8 mouse cellular contexts compared by ENCODE assay signal in genomic region chr15:79435191-79435671, GRCm38 (mm10). TPM values are rescaled to one million over a fixed set of nuclear protein-coding genes. Genes with fewer than 3 reads are reported as not detected.
DNase-seq lines count a peak whose midpoint lies in the region; ATAC-seq lines count a peak whose summit lies in the region.

No protein-coding gene starts in this region.

- no peak for DNase-seq in forebrain, embryonic 10.5 days (ENCODE audit: extremely low spot score, low spot score)
- DNase-seq in forebrain, embryonic 11.5 days (ENCODE audit: low spot score) = no peak
- DNase-seq in 3T3-L1 (ENCODE audit: low read depth, low spot score) = peak; percentile 46
- DNase-seq in embryo, embryonic 10.5 days (ENCODE audit: low spot score) = peak; percentile 32
- DNase-seq in kidney, adult 11 months = peak; percentile 58
- peak; percentile 34 for DNase-seq in lung, postnatal 25 days (ENCODE audit: low spot score)
- DNase-seq in testis, postnatal 10 days (ENCODE audit: low spot score) = no peak
- no peak for DNase-seq in right cerebral cortex, postnatal 25 days

- H3K9ac ChIP-seq in forebrain, embryonic 11.5 days (ENCODE audit: low read length) = no peak overlapping the region

- no peaks in the 10 kb centered on the region for H3K27me3 ChIP-seq in forebrain, embryonic 10.5 days (ENCODE audit: poor library complexity, severe bottlenecking)
- H3K27me3 ChIP-seq in forebrain, embryonic 11.5 days (ENCODE audit: control insufficient read depth, insufficient read depth, low read length) = no peaks in the 10 kb centered on the region

- H3K4me1 ChIP-seq in forebrain, embryonic 10.5 days = peaks cover 59% of the 10 kb centered on the region
- H3K4me1 ChIP-seq in forebrain, embryonic 11.5 days (replicated peaks; ENCODE audit: control insufficient read depth, insufficient read depth, low read length) = peaks cover 9% of the 10 kb centered on the region

- H3K9me3 ChIP-seq in forebrain, embryonic 10.5 days = no peaks in the 10 kb centered on the region
- H3K9me3 ChIP-seq in forebrain, embryonic 11.5 days (ENCODE audit: control insufficient read depth, low read length) = no peaks in the 10 kb centered on the region

- no peak for ATAC-seq in forebrain, embryonic 11.5 days (replicated peaks; ENCODE audit: low FRiP score)

- no peak overlapping the region for H3K4me3 ChIP-seq in forebrain, embryonic 10.5 days
- no peak overlapping the region for H3K4me3 ChIP-seq in forebrain, embryonic 11.5 days (ENCODE audit: low read depth, low read length)

- H3K27ac ChIP-seq in forebrain, embryonic 10.5 days = peak overlapping the region; percentile 27; the same call in 1 of the 2 replicates
- no peak overlapping the region for H3K27ac ChIP-seq in forebrain, embryonic 11.5 days (ENCODE audit: low read depth, low read length)

- no peak overlapping the region for H3K4me2 ChIP-seq in forebrain, embryonic 11.5 days (ENCODE audit: low read depth, low read length, severe bottlenecking)

- peaks cover 96% of the 10 kb centered on the region for H3K36me3 ChIP-seq in forebrain, embryonic 10.5 days (replicated peaks)
- peaks cover 36% of the 10 kb centered on the region for H3K36me3 ChIP-seq in forebrain, embryonic 11.5 days (ENCODE audit: control insufficient read depth, insufficient read depth, low read length)

- 53% methylated on average over 7 of the region's 7 CpGs for WGBS in forebrain, embryonic 10.5 days
- WGBS in forebrain, embryonic 11.5 days = 49% methylated on average over 7 of the region's 7 CpGs

RNA-seq across cellular contexts. Expression of gene Csnk1e, which starts 20.1 kb away (rescaled TPM):
- 117 and 123 TPM in 2 replicates for polyA plus RNA-seq in forebrain, embryonic 10.5 days (2016; fragmentation: Nextera tagmentation; extraction: Ambion mirVana)
- 209 and 213 TPM in 2 replicates for polyA plus RNA-seq in forebrain, embryonic 11.5 days (2014; fragmentation: Nextera tagmentation; extraction: Ambion mirVana)

RNA-seq across cellular contexts. Expression of gene Tmem184b, which starts 31.9 kb away (rescaled TPM):
- 50.0 and 56.1 TPM in 2 replicates for polyA plus RNA-seq in forebrain, embryonic 10.5 days (2016; fragmentation: Nextera tagmentation; extraction: Ambion mirVana)
- polyA plus RNA-seq in forebrain, embryonic 11.5 days (2014; fragmentation: Nextera tagmentation; extraction: Ambion mirVana) = 52.3 and 55.2 TPM in 2 replicates

Comparison
In these comparisons a context has a peak if more than half of its experiments do, and no peak if none do; other contexts are left out.
1. DNase-seq: peak in 3T3-L1 (single experiment), embryo, embryonic 10.5 days (single experiment), kidney, adult 11 months (single experiment) and lung, postnatal 25 days (single experiment); none in forebrain, embryonic 10.5 days (single experiment), forebrain, embryonic 11.5 days (single experiment), testis, postnatal 10 days (single experiment) and right cerebral cortex, postnatal 25 days (single experiment).